Mouse (Mus musculus): ENCODE data around the gene Rnf24. TPM values are rescaled to one million over a fixed set of nuclear protein-coding genes. Genes with fewer than 3 reads are reported as not detected.

Rnf24 gene
- polyA plus RNA-seq, 1 experiment from 2014 or later = 26.0 TPM

DNA sequence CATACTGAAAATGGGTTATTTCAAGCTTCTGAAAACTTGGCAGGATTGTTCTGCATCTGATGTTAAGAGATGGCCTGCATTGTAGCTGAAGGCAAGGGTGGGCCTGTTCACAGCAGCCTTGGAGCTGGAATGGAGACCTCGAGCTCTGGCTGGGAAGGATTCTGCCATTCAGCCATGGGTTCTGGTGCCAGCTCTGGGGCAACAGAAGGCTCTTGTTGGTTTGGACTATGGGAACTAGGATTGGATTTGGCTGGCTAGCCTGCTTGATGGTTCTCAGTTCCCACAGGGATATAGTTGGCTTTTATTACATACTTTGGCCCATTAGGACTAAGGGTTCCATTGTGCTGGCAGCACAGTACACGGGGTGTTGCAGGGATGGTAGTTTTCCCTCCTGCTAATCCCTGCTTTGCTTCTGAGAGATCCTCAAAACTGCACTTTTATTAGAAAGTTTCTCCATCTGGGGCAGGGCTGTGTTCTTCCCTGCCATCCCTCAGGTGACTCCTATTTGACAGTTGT is 55.9 kb downstream of the Rnf24 start:
- no peak overlapping the region for H3K4me2 ChIP-seq (ENCODE audit: low read length)
- no peak overlapping the region for H3K9ac ChIP-seq (replicated peaks; ENCODE audit: low read depth, low read length)
- no peaks in the 10 kb centered on the region for H3K4me1 ChIP-seq (replicated peaks; ENCODE audit: control insufficient read depth, insufficient read depth, low read length)
- no peak overlapping the region for H3K27ac ChIP-seq (ENCODE audit: low read length)
- whole genome bisulfite sequencing = 82% methylated on average over 2 of the region's 2 CpGs
- no peaks in the 10 kb centered on the region for H3K27me3 ChIP-seq (replicated peaks; ENCODE audit: control insufficient read depth, insufficient read depth, low read length)
- peaks cover 17% of the 10 kb centered on the region for H3K36me3 ChIP-seq (ENCODE audit: control insufficient read depth, insufficient read depth)
- ATAC-seq = no peak
- H3K9me3 ChIP-seq (ENCODE audit: control insufficient read depth, low read length) = no peaks in the 10 kb centered on the region
- H3K4me3 ChIP-seq (replicated peaks; ENCODE audit: low read length) = no peak overlapping the region

DNA sequence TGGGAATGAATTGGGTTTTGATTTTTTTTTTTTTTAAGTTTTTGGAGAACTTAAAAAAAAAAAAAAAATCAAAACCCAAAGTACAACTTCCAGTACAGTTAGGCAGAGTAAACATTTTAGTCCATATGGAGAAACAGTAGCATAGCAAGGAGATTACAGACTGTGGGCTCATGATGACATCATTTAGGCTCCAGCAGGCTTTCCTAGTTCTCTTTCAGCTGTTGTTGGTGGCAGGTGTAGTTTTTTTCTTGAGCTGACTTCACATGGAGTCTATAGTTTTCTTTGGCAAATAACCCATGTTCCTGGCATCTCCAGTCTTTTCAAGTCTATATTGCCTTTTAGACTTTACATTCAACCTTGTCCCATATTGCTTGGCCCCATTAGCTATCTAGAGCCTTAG is 62.0 kb downstream of the Rnf24 start:
- Histone ChIP-seq H3K27me3 (replicated peaks; ENCODE audit: control insufficient read depth, insufficient read depth, low read length) (no peaks in the 10 kb centered on the region), H3K4me2 (ENCODE audit: low read length) (no peak overlapping the region)

DNA sequence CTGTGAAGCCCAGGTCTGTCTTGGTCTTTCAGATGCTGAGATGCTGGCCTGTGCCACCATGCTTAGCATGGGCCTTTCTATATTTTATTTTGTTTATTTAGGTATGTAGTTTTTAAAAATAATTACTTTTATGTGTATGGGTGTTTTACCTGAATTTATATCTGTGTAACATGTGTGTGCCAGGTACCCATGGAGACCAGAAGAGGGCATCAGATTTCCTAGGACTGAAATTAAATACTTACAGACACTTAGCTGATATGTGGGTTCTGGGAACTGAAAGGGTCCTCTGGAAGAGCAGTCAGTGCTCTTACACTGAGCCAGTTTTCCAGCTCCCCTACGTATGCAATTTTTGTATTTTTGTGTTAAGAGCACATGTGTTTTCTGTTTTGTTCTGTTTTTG is 66.4 kb downstream of the Rnf24 start:
- Histone ChIP-seq H3K4me2 (ENCODE audit: low read length) (no peak overlapping the region), H3K27me3 (replicated peaks; ENCODE audit: control insufficient read depth, insufficient read depth, low read length) (no peaks in the 10 kb centered on the region), H3K36me3 (ENCODE audit: control insufficient read depth, insufficient read depth) (peaks cover 21% of the 10 kb centered on the region), H3K9me3 (ENCODE audit: control insufficient read depth, low read length) (no peaks in the 10 kb centered on the region), H3K27ac (ENCODE audit: low read length) (no peak overlapping the region), H3K4me3 (replicated peaks; ENCODE audit: low read length) (no peak overlapping the region), H3K4me1 (replicated peaks; ENCODE audit: control insufficient read depth, insufficient read depth, low read length) (no peaks in the 10 kb centered on the region), H3K9ac (replicated peaks; ENCODE audit: low read depth, low read length) (no peak overlapping the region)
- no peak for ATAC-seq
- WGBS = 96% methylated on average over 1 of the region's 1 CpGs

More for the DNA sequence above, 62.0 kb downstream of the Rnf24 start:
- Histone ChIP-seq H3K9ac (replicated peaks; ENCODE audit: low read depth, low read length) (no peak overlapping the region), H3K36me3 (ENCODE audit: control insufficient read depth, insufficient read depth) (peaks cover 28% of the 10 kb centered on the region), H3K4me3 (replicated peaks; ENCODE audit: low read length) (no peak overlapping the region), H3K27ac (ENCODE audit: low read length) (no peak overlapping the region), H3K4me1 (replicated peaks; ENCODE audit: control insufficient read depth, insufficient read depth, low read length) (no peaks in the 10 kb centered on the region), H3K9me3 (ENCODE audit: control insufficient read depth, low read length) (no peaks in the 10 kb centered on the region)
- no peak for ATAC-seq

DNA sequence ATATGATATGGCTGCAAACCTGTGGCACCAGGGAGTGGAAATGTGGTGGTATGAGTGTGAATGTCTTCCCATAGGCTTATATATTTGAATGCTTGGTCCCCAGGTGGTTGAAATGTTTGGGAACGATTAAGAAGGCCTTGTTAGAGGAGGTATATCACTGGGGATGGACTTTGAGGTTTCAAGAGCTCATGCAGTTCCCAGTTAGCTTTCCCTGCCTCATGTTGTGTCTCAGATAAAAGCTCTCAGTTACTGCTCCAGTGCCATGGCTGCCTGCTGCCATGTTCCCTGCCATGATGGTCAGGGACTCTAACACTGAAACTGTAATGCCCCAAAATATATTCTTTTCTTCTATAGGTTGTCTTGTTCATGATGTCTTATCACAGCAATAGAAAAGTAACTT is 71.1 kb downstream of the Rnf24 start:
- Histone ChIP-seq H3K4me1 (replicated peaks; ENCODE audit: control insufficient read depth, insufficient read depth, low read length) (no peaks in the 10 kb centered on the region), H3K27ac (ENCODE audit: low read length) (no peak overlapping the region), H3K4me3 (replicated peaks; ENCODE audit: low read length) (no peak overlapping the region), H3K9ac (replicated peaks; ENCODE audit: low read depth, low read length) (no peak overlapping the region), H3K36me3 (ENCODE audit: control insufficient read depth, insufficient read depth) (peaks cover 11% of the 10 kb centered on the region), H3K9me3 (ENCODE audit: control insufficient read depth, low read length) (no peaks in the 10 kb centered on the region), H3K27me3 (replicated peaks; ENCODE audit: control insufficient read depth, insufficient read depth, low read length) (no peaks in the 10 kb centered on the region), H3K4me2 (ENCODE audit: low read length) (no peak overlapping the region)
- 88% methylated on average over 1 of the region's 1 CpGs for WGBS
- no peak for ATAC-seq

DNA sequence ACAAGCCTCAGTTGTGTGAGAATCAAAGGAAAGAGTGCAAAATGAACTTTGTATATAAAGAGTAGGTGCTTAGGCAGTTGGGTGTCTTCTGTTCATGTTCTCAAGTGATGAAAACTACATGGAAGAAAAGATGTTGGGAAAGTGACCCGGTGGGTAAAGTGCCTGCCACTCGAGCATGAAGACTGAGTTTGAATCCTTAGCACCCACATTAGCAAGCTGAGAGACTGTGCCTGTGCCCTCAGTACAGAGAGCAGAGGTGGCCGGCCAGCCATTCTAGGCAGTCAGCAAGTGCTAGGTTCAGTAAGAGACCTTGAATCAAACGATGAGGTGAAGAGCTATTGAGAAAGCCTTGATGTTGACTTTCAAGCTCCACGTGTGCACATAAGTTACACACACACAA is 76.0 kb downstream of the Rnf24 start:
- 93% methylated on average over 5 of the region's 5 CpGs for WGBS
- Histone ChIP-seq H3K27me3 (replicated peaks; ENCODE audit: control insufficient read depth, insufficient read depth, low read length) (no peaks in the 10 kb centered on the region), H3K27ac (ENCODE audit: low read length) (no peak overlapping the region), H3K4me3 (replicated peaks; ENCODE audit: low read length) (no peak overlapping the region), H3K4me2 (ENCODE audit: low read length) (no peak overlapping the region), H3K9ac (replicated peaks; ENCODE audit: low read depth, low read length) (no peak overlapping the region), H3K9me3 (ENCODE audit: control insufficient read depth, low read length) (no peaks in the 10 kb centered on the region), H3K4me1 (replicated peaks; ENCODE audit: control insufficient read depth, insufficient read depth, low read length) (no peaks in the 10 kb centered on the region), H3K36me3 (ENCODE audit: control insufficient read depth, insufficient read depth) (peaks cover 24% of the 10 kb centered on the region)
- no peak for ATAC-seq

DNA sequence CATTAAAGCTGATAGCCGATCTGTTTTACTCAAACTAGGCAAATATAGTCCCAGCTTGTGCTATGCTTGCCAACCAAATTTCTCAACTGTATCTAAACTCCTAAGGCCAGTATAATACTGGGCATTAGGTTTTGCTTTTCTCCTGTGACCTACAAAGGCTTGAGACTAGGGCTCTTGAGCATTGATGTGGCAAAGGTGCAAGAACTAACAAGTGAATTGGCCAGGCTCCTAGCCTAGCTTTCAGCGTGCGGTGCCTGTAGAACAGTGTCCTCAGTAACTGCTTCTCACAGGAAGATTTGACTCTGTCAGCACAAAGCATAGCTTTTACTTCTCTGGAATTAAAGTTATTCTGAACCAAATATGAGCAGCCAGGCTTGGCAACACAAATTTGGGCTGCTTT is 77.2 kb downstream of the Rnf24 start:
- Histone ChIP-seq H3K9ac (replicated peaks; ENCODE audit: low read depth, low read length) (no peak overlapping the region), H3K4me1 (replicated peaks; ENCODE audit: control insufficient read depth, insufficient read depth, low read length) (no peaks in the 10 kb centered on the region), H3K9me3 (ENCODE audit: control insufficient read depth, low read length) (no peaks in the 10 kb centered on the region), H3K36me3 (ENCODE audit: control insufficient read depth, insufficient read depth) (peaks cover 24% of the 10 kb centered on the region), H3K27ac (ENCODE audit: low read length) (no peak overlapping the region), H3K4me2 (ENCODE audit: low read length) (no peak overlapping the region), H3K27me3 (replicated peaks; ENCODE audit: control insufficient read depth, insufficient read depth, low read length) (no peaks in the 10 kb centered on the region), H3K4me3 (replicated peaks; ENCODE audit: low read length) (no peak overlapping the region)
- no peak for ATAC-seq
- 98% methylated on average over 3 of the region's 3 CpGs for WGBS

DNA sequence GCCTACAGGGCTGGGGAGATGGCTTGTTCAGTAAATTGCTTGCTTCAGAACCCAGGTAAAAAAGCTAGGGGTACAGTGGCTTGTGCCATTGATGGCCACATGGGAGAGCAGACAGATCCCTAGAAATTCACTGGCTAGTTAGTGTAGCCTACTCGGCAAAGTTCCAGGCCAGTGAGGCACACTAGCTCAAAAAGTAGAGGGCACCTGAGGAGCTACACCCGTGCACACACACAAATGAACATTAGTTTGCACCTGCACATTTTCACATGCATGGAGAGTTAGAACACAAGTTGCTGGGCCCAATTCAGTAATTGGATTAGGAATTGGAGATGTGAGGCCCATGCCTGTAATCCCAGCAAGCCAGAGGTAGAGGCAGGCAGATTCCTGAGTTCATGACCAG is 87.6 kb downstream of the Rnf24 start:
- no peak overlapping the region for H3K4me3 ChIP-seq (replicated peaks; ENCODE audit: low read length)
- WGBS = 76% methylated on average over 2 of the region's 2 CpGs
- H3K9me3 ChIP-seq (ENCODE audit: control insufficient read depth, low read length) = no peaks in the 10 kb centered on the region
- H3K27me3 ChIP-seq (replicated peaks; ENCODE audit: control insufficient read depth, insufficient read depth, low read length) = no peaks in the 10 kb centered on the region
- H3K9ac ChIP-seq (replicated peaks; ENCODE audit: low read depth, low read length) = no peak overlapping the region
- no peak overlapping the region for H3K27ac ChIP-seq (ENCODE audit: low read length)
- peaks cover 24% of the 10 kb centered on the region for H3K4me1 ChIP-seq (replicated peaks; ENCODE audit: control insufficient read depth, insufficient read depth, low read length)
- H3K4me2 ChIP-seq (ENCODE audit: low read length) = no peak overlapping the region
- no peaks in the 10 kb centered on the region for H3K36me3 ChIP-seq (ENCODE audit: control insufficient read depth, insufficient read depth)
- no peak for ATAC-seq

DNA sequence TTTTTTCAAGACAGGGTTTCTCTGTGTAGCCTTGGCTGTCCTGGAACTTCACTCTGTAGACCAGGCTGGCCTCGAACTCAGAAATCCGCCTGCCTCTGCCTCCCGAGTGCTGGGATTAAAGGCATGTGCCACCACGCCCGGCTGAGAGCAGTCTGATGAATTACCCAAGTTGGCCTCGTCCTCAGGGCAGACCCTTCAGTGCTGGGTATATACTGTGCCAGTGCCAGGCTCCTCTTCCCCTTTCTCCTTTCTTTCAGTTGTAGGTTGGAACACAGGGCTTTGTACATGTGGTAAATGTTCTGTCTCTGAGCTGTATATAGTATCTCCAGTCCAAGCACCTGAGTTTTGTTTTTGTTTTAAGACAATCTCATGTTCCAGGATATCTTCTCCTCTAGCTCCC is 88.7 kb downstream of the Rnf24 start:
- ATAC-seq = no peak
- H3K4me1 ChIP-seq (replicated peaks; ENCODE audit: control insufficient read depth, insufficient read depth, low read length) = peaks cover 24% of the 10 kb centered on the region
- H3K4me2 ChIP-seq (ENCODE audit: low read length) = peak overlapping the region; percentile 91
- H3K27me3 ChIP-seq (replicated peaks; ENCODE audit: control insufficient read depth, insufficient read depth, low read length) = no peaks in the 10 kb centered on the region
- no peak overlapping the region for H3K9ac ChIP-seq (replicated peaks; ENCODE audit: low read depth, low read length)
- no peaks in the 10 kb centered on the region for H3K36me3 ChIP-seq (ENCODE audit: control insufficient read depth, insufficient read depth)
- no peak overlapping the region for H3K27ac ChIP-seq (ENCODE audit: low read length)
- no peaks in the 10 kb centered on the region for H3K9me3 ChIP-seq (ENCODE audit: control insufficient read depth, low read length)
- whole genome bisulfite sequencing = 62% methylated on average over 6 of the region's 6 CpGs
- no peak overlapping the region for H3K4me3 ChIP-seq (replicated peaks; ENCODE audit: low read length)

DNA sequence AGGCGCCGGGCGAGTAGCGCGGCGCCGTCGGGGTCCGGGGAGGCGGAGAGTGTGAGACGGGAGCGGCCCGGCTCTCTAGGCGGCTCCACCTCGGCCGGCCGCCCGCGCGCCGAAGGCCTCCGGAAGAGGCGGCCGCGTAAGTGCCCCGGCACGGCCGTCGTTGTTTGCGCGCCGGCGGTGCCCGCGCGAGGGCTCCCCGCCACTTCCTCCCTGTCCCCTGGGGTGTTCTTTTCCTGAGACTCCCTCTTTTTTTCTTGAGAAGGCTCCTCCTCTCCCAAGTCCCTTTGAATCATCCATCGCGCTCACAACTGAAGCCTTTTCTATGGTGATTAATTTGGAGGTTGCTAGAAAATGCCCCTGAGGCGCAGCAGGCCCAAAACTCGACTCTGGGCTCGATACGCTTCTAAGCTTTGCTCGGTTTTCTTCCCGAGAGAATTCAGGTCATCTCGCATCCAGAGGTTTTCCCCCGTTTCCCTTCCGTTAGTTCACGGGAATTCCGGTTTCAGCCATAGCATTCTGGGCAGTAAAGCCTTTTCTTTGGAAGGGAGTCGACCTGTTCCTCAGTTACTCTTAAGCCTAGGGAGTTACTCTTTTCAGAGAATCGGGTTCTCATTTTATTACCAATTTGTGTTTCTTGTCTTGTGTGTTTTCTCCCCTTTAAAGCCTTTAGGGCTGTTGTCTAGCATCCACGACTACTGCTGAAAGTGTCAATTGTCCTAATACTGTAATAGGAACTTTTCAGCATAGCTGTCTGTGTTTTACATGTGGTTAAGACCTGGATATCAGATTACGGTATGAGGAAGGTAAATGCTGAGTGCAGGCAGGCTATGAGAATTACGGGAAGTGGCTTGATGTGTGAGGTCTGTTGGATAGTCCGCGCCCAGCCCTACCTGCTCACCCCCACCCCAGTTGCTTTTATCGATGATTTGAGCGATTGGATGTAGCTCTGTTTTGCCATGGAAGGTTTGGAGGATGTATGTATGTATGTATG is 89.7 kb downstream of the Rnf24 start:
- Histone ChIP-seq H3K27ac (ENCODE audit: low read length) (peak overlapping the region; percentile 98), H3K9me3 (ENCODE audit: control insufficient read depth, low read length) (no peaks in the 10 kb centered on the region), H3K27me3 (replicated peaks; ENCODE audit: control insufficient read depth, insufficient read depth, low read length) (no peaks in the 10 kb centered on the region), H3K4me1 (replicated peaks; ENCODE audit: control insufficient read depth, insufficient read depth, low read length) (peaks cover 24% of the 10 kb centered on the region), H3K36me3 (ENCODE audit: control insufficient read depth, insufficient read depth) (no peaks in the 10 kb centered on the region), H3K9ac (replicated peaks; ENCODE audit: low read depth, low read length) (peak overlapping the region; percentile 96), H3K4me2 (ENCODE audit: low read length) (peak overlapping the region; percentile 91), H3K4me3 (replicated peaks; ENCODE audit: low read length) (peak overlapping the region; percentile 86)
- ATAC-seq = peak; percentile 72
- WGBS = under 1% methylated on average over 49 of the region's 59 CpGs

Data from forebrain, embryonic 16.5 days (tissue).